Mouse (Mus musculus): ENCODE data around the gene Gm28048. TPM values are rescaled to one million over a fixed set of nuclear protein-coding genes. Genes with fewer than 3 reads are reported as not detected.
A peak's percentile ranks its signal among the peaks of the same experiment; 100 is the strongest.

Gene Gm28048
- polyA plus RNA-seq, 1 experiment from 2014 or later = 7.5 TPM

DNA sequence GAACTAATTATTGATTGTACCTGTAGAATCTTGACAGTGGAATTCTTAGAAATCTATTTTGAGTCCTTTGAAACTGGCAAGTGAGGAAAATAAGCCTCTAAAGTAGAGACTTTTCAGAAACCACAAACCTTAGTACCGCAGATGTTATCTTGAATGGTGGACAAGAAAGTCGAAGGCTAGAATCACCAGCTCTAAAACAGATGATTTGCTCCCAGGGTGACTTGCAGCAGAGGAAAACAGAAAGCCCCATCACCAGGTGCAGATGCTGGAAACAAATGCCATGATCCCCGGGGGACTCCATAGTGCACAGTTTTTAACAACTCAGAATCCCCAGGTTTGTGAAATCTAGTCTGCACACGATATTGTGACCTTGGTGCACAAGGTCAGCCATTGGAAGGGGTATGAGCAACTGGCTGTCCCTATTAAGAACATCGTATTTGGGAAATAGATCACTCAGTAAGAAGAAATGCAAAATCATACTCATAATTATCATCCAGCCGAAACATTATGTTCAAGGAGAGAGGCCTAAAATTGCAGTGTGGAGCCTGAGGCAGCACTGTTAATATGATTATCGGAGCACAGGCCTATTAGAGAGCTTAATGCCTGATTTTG is 116.1 kb downstream of the Gm28048 start:
- Histone ChIP-seq H3K27me3 (peaks cover 15% of the 10 kb centered on the region), H3K4me1 (no peaks in the 10 kb centered on the region), H3K9ac (no peak overlapping the region), H3K9me3 (no peaks in the 10 kb centered on the region), H3K36me3 (no peaks in the 10 kb centered on the region), H3K4me2 (replicated peaks) (no peak overlapping the region), H3K27ac (no peak overlapping the region), H3K4me3 (no peak overlapping the region)
- no peak for ATAC-seq (ENCODE audit: insufficient number of reproducible peaks, insufficient read depth, low FRiP score, low TSS enrichment)
- 77% methylated on average over 7 of the region's 7 CpGs for WGBS

DNA sequence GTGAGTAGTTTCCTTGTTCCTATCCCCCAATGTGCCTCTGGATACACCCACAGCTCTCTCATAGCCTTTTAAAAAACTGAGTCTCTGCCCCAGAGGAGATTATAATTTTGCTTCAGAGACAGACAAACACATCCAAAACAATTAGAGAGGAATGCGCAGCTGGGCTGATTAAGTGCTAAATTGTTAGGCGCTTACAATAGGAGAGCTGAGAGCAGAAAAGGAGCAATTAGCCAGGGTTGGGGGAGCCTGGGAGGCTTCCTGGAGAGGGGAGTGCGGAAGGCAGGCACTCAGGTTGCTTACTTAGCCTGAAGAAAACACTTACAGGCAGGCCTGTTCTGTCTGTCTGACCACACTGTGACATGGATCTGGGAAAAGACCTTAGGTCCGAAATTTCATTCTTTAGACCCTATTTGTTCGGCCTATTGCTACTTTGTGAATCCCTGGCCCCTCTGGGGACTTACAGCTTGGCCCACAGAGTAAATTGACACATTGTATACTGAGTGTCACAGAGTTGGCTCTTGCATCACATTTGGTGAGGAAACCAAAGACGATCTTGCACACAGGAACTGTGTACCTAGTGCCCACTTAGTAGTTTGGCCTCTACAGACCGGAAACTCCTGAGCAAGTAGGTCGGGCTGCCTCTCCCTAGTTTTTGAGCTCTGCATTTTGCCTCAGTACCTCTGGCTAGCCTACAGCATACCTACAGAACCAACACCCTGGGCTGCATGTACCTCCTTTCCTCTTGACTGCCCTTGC is 117.4 kb downstream of the Gm28048 start:
- Histone ChIP-seq H3K4me2 (replicated peaks) (no peak overlapping the region), H3K27ac (no peak overlapping the region), H3K9ac (no peak overlapping the region), H3K27me3 (peaks cover 18% of the 10 kb centered on the region), H3K9me3 (no peaks in the 10 kb centered on the region), H3K4me1 (peaks cover 6% of the 10 kb centered on the region; the same call in 1 of the 2 replicates), H3K36me3 (no peaks in the 10 kb centered on the region), H3K4me3 (no peak overlapping the region)
- WGBS = 42% methylated on average over 8 of the region's 8 CpGs
- no peak for ATAC-seq (ENCODE audit: insufficient number of reproducible peaks, insufficient read depth, low FRiP score, low TSS enrichment)

- peaks cover 24% of the 10 kb centered on the region for H3K27me3 ChIP-seq
- H3K9ac ChIP-seq = no peak overlapping the region
- peaks cover 10% of the 10 kb centered on the region for H3K4me1 ChIP-seq
- no peaks in the 10 kb centered on the region for H3K9me3 ChIP-seq
- H3K36me3 ChIP-seq = no peaks in the 10 kb centered on the region
- no peak overlapping the region for H3K27ac ChIP-seq
- H3K4me2 ChIP-seq (replicated peaks) = no peak overlapping the region
- WGBS = 37% methylated on average over 4 of the region's 4 CpGs
- ATAC-seq (ENCODE audit: insufficient number of reproducible peaks, insufficient read depth, low FRiP score, low TSS enrichment) = no peak
- H3K4me3 ChIP-seq = no peak overlapping the region
Observed at GRCm38 (mm10) chr11:22863581-22863980, 118.3 kb downstream of the Gm28048 start.

DNA sequence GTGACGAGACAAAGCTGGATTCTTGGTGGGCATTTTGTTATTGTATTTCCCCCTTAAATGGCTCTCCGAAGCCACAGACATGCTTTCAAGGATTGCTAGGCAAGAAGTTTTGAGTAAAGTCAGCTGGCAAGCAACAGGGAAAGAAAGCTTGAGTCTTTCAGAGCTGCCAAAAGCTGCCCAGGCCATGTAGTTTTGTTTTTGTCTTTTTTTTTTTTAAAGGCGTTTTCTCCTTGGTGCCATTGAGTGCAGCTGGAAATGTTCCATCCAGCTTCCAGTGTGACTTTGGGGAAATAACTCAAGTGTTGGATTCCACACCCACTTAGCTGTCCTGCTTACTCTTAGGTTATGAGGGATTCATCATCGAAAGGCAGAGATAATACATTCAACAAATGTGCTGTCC is 120.6 kb downstream of the Gm28048 start:
- Histone ChIP-seq H3K9ac (no peak overlapping the region), H3K9me3 (no peaks in the 10 kb centered on the region), H3K4me3 (no peak overlapping the region), H3K27ac (no peak overlapping the region), H3K4me2 (replicated peaks) (no peak overlapping the region), H3K4me1 (peaks cover 14% of the 10 kb centered on the region), H3K27me3 (peaks cover 43% of the 10 kb centered on the region), H3K36me3 (no peaks in the 10 kb centered on the region)
- WGBS = 58% methylated on average over 4 of the region's 4 CpGs
- no peak for ATAC-seq (ENCODE audit: insufficient number of reproducible peaks, insufficient read depth, low FRiP score, low TSS enrichment)

GRCm38 (mm10) chr11:22860335-22861227 is 121.3 kb downstream of the Gm28048 start, which contains the start of gene B3gnt2:
Gene B3gnt2 (minus strand): TSS chr11:22860961.
- Histone ChIP-seq H3K9me3 (no peaks in the 10 kb centered on the region), H3K36me3 (no peaks in the 10 kb centered on the region), H3K9ac (peak within 1 kb of the TSS; percentile 60), H3K4me3 (peak within 1 kb of the TSS; percentile 66), H3K4me2 (replicated peaks) (peak within 1 kb of the TSS; percentile 94), H3K4me1 (peaks cover 14% of the 10 kb centered on the region), H3K27ac (no peak within 1 kb of the TSS), H3K27me3 (peaks cover 48% of the 10 kb centered on the region)
- WGBS = 5% methylated on average over 41 of the region's 41 CpGs
- ATAC-seq (ENCODE audit: insufficient number of reproducible peaks, insufficient read depth, low FRiP score, low TSS enrichment) = no peak

GRCm38 (mm10) chr11:22859633-22860334 is 122.1 kb downstream of the Gm28048 start:
- peak overlapping the region; percentile 66 for H3K4me3 ChIP-seq
- H3K9ac ChIP-seq = peak overlapping the region; percentile 60
- no peaks in the 10 kb centered on the region for H3K36me3 ChIP-seq
- H3K4me2 ChIP-seq (replicated peaks) = peak overlapping the region; percentile 94
- H3K9me3 ChIP-seq = no peaks in the 10 kb centered on the region
- H3K27me3 ChIP-seq = peaks cover 49% of the 10 kb centered on the region
- H3K27ac ChIP-seq = no peak overlapping the region
- peaks cover 14% of the 10 kb centered on the region for H3K4me1 ChIP-seq
- under 1% methylated on average over 55 of the region's 55 CpGs for WGBS
- ATAC-seq (ENCODE audit: insufficient number of reproducible peaks, insufficient read depth, low FRiP score, low TSS enrichment) = peak; percentile 89

GRCm38 (mm10) chr11:22859301-22859632 is 122.6 kb downstream of the Gm28048 start:
- Histone ChIP-seq H3K9me3 (no peaks in the 10 kb centered on the region), H3K4me2 (replicated peaks) (peak overlapping the region; percentile 94), H3K27ac (no peak overlapping the region), H3K4me3 (peak overlapping the region; percentile 66), H3K36me3 (no peaks in the 10 kb centered on the region), H3K9ac (peak overlapping the region; percentile 60), H3K27me3 (peaks cover 44% of the 10 kb centered on the region), H3K4me1 (peaks cover 14% of the 10 kb centered on the region)
- 1% methylated on average over 31 of the region's 41 CpGs for WGBS
- ATAC-seq (ENCODE audit: insufficient number of reproducible peaks, insufficient read depth, low FRiP score, low TSS enrichment) = no peak; the same call in 1 of the 2 replicates

GRCm38 (mm10) chr11:22858441-22859300 is 123.2 kb downstream of the Gm28048 start:
- H3K9ac ChIP-seq = peak overlapping the region; percentile 60
- H3K27ac ChIP-seq = no peak overlapping the region
- H3K4me1 ChIP-seq = peaks cover 14% of the 10 kb centered on the region
- H3K36me3 ChIP-seq = no peaks in the 10 kb centered on the region
- ATAC-seq (ENCODE audit: insufficient number of reproducible peaks, insufficient read depth, low FRiP score, low TSS enrichment) = peak; percentile 13; the same call in 1 of the 2 replicates
- H3K27me3 ChIP-seq = peaks cover 41% of the 10 kb centered on the region
- WGBS = 1% methylated on average over 50 of the region's 50 CpGs
- H3K9me3 ChIP-seq = no peaks in the 10 kb centered on the region
- peak overlapping the region; percentile 66 for H3K4me3 ChIP-seq
- peak overlapping the region; percentile 94 for H3K4me2 ChIP-seq (replicated peaks)

DNA sequence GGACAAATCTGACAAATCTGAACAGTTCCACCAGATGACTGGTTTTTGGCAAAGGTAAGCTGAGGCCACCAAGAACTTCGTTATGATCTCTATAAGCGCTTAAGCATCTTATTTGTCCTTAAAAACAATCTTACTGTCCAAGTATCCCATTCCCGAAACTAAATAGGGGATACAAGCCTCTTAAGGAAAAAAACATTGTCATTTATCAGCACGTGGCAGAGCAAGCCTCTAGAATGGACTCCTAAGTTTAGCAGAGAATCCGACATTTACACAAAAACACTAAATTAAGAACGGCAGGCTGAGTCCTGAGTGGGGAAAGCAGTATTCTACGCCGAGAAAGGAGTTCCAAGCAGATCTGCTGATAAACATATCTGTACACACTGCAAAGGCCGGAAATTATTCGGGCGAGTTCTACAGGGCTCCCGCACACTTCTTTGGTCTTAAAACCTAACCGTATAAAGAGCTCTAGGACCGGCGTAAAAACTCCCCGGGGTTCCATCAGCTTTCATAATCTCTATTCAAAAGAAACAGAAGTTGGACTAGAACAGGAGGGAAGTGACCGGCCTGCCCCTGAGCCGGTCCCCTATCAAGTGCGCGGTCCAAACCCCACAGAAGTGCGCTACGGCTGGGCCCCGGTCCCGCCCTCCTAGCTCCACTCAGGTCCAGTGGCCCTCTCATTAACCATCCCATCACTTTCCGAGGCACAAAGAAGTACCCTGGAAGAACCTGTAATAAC is 124.0 kb downstream of the Gm28048 start:
- peak overlapping the region; percentile 94 for H3K4me2 ChIP-seq (replicated peaks)
- ATAC-seq (ENCODE audit: insufficient number of reproducible peaks, insufficient read depth, low FRiP score, low TSS enrichment) = no peak
- no peak overlapping the region for H3K27ac ChIP-seq
- H3K9ac ChIP-seq = no peak overlapping the region
- peaks cover 38% of the 10 kb centered on the region for H3K27me3 ChIP-seq
- H3K9me3 ChIP-seq = no peaks in the 10 kb centered on the region
- peak overlapping the region; percentile 66 for H3K4me3 ChIP-seq
- no peaks in the 10 kb centered on the region for H3K36me3 ChIP-seq
- 16% methylated on average over 25 of the region's 25 CpGs for WGBS
- H3K4me1 ChIP-seq = peaks cover 14% of the 10 kb centered on the region

- Histone ChIP-seq H3K4me1 (peaks cover 14% of the 10 kb centered on the region), H3K27ac (no peak overlapping the region), H3K4me2 (replicated peaks) (no peak overlapping the region; the same call in 1 of the 2 replicates), H3K9ac (no peak overlapping the region), H3K36me3 (no peaks in the 10 kb centered on the region), H3K27me3 (peaks cover 38% of the 10 kb centered on the region), H3K4me3 (no peak overlapping the region), H3K9me3 (no peaks in the 10 kb centered on the region)
- no peak for ATAC-seq (ENCODE audit: insufficient number of reproducible peaks, insufficient read depth, low FRiP score, low TSS enrichment)
- WGBS = 75% methylated on average over 5 of the region's 5 CpGs
Observed at GRCm38 (mm10) chr11:22857106-22857704, 124.7 kb downstream of the Gm28048 start.

Measured in embryonic facial prominence, embryonic 12.5 days (tissue).